Mouse (Mus musculus): Measurements from ENCODE around the gene Efl1. TPM values are rescaled to one million over a fixed set of nuclear protein-coding genes. Genes with fewer than 3 reads are reported as not detected.

Gene Efl1
- polyA plus RNA-seq, 1 experiment from 2014 or later, result 21.0 TPM

- H3K9me3 ChIP-seq (ENCODE audit: control insufficient read depth, low read length), result no peaks in the 10 kb centered on the region
- H3K27ac ChIP-seq (replicated peaks in 1 of 2; ENCODE audit: control insufficient read depth in 1 of 2, insufficient read depth in 1 of 2, low read depth in 2 of 2, low read length in 2 of 2), result no peak overlapping the region
- peaks cover 7% of the 10 kb centered on the region; the same call in 1 of the 2 replicates for H3K36me3 ChIP-seq (ENCODE audit: control insufficient read depth, insufficient read depth, low read length)
- no peak overlapping the region for H3K9ac ChIP-seq (ENCODE audit: low read length)
- peaks cover 9 to 17% of the 10 kb centered on the region in 2 experiments for H3K4me1 ChIP-seq (ENCODE audit: control insufficient read depth in 2 of 2, insufficient read depth in 2 of 2, low read length in 2 of 2)
- ATAC-seq (ENCODE audit: insufficient number of reproducible peaks, insufficient read depth, low FRiP score, low read depth), result 0 out of 2 replicates have a peak, but pooled peaks have one; percentile 42
- H3K4me2 ChIP-seq (ENCODE audit: low read length), result no peak overlapping the region
- no peak overlapping the region for H3K4me3 ChIP-seq (ENCODE audit: control insufficient read depth in 1 of 2, insufficient read depth in 1 of 2, low read depth in 1 of 2, low read length in 2 of 2)
- H3K27me3 ChIP-seq (ENCODE audit: control insufficient read depth, insufficient read depth, low read length), result no peaks in the 10 kb centered on the region
- 68% methylated on average over 2 of the region's 2 CpGs for WGBS
Observed at GRCm38 (mm10) chr7:82748812-82749211, 100.4 kb downstream of the Efl1 start.

GRCm38 (mm10) chr7:82749239-82749638 lies 100.8 kb downstream of the Efl1 start:
- Histone ChIP-seq H3K27me3 (ENCODE audit: control insufficient read depth, insufficient read depth, low read length) (no peaks in the 10 kb centered on the region), H3K4me2 (ENCODE audit: low read length) (no peak overlapping the region), H3K36me3 (ENCODE audit: control insufficient read depth, insufficient read depth, low read length) (peaks cover 9% of the 10 kb centered on the region), H3K4me1 (ENCODE audit: control insufficient read depth in 2 of 2, insufficient read depth in 2 of 2, low read length in 2 of 2) (peaks cover 9 to 17% of the 10 kb centered on the region in 2 experiments), H3K4me3 (ENCODE audit: control insufficient read depth in 1 of 2, insufficient read depth in 1 of 2, low read depth in 1 of 2, low read length in 2 of 2) (no peak overlapping the region), H3K27ac (replicated peaks in 1 of 2; ENCODE audit: control insufficient read depth in 1 of 2, insufficient read depth in 1 of 2, low read depth in 2 of 2, low read length in 2 of 2) (no peak overlapping the region), H3K9me3 (ENCODE audit: control insufficient read depth, low read length) (no peaks in the 10 kb centered on the region), H3K9ac (ENCODE audit: low read length) (no peak overlapping the region)
- WGBS, result 85% methylated on average over 8 of the region's 8 CpGs
- no peak for ATAC-seq (ENCODE audit: insufficient number of reproducible peaks, insufficient read depth, low FRiP score, low read depth)

GRCm38 (mm10) chr7:82752171-82753085 lies 104.0 kb downstream of the Efl1 start:
- no peak overlapping the region for H3K4me3 ChIP-seq (ENCODE audit: control insufficient read depth in 1 of 2, insufficient read depth in 1 of 2, low read depth in 1 of 2, low read length in 2 of 2)
- peak; percentile 50; the same call in 1 of the 2 replicates for ATAC-seq (ENCODE audit: insufficient number of reproducible peaks, insufficient read depth, low FRiP score, low read depth)
- peak overlapping the region; percentile 82 to 86 for H3K27ac ChIP-seq (replicated peaks in 1 of 2; ENCODE audit: control insufficient read depth in 1 of 2, insufficient read depth in 1 of 2, low read depth in 2 of 2, low read length in 2 of 2)
- no peaks in the 10 kb centered on the region for H3K9me3 ChIP-seq (ENCODE audit: control insufficient read depth, low read length)
- H3K27me3 ChIP-seq (ENCODE audit: control insufficient read depth, insufficient read depth, low read length), result no peaks in the 10 kb centered on the region
- peaks cover 9 to 12% of the 10 kb centered on the region in 2 experiments for H3K4me1 ChIP-seq (ENCODE audit: control insufficient read depth in 2 of 2, insufficient read depth in 2 of 2, low read length in 2 of 2)
- H3K4me2 ChIP-seq (ENCODE audit: low read length), result peak overlapping the region; percentile 17; the same call in 1 of the 2 replicates
- H3K9ac ChIP-seq (ENCODE audit: low read length), result no peak overlapping the region
- 38% methylated on average over 8 of the region's 8 CpGs for WGBS
- H3K36me3 ChIP-seq (ENCODE audit: control insufficient read depth, insufficient read depth, low read length), result peaks cover 15% of the 10 kb centered on the region

DNA sequence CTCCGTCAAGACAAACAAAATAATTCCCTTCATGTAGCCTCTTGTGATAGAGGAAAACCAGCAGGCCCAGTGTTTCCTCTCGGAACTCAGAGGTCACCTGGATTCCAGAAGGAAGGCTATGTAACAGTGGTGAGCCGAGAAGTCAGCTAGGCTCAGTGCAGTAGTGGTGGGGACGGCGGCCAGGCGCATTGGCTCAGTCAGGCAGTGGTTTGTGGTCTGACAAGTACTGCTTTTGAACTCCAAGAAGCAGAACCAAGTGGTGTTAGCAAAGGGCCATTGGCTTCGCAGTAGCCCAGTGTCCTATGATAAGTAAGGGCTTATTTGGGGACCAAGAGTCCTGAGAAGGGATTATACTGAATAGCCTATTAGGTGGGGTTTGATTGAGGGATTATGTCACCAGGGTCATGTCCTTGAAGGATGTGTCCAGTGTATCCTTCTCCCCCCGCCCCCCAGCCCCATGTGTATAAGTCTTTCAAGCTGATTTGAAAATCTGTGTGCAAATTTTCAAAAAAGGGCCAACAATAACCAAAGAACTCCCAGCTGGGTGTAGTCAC lies 107.3 kb downstream of the Efl1 start:
- H3K27ac ChIP-seq (replicated peaks in 1 of 2; ENCODE audit: control insufficient read depth in 1 of 2, insufficient read depth in 1 of 2, low read depth in 2 of 2, low read length in 2 of 2), result no peak overlapping the region
- ATAC-seq (ENCODE audit: insufficient number of reproducible peaks, insufficient read depth, low FRiP score, low read depth), result no peak
- no peak overlapping the region for H3K4me3 ChIP-seq (ENCODE audit: control insufficient read depth in 1 of 2, insufficient read depth in 1 of 2, low read depth in 1 of 2, low read length in 2 of 2)
- H3K4me1 ChIP-seq (ENCODE audit: control insufficient read depth in 2 of 2, insufficient read depth in 2 of 2, low read length in 2 of 2), result peaks cover 6 to 12% of the 10 kb centered on the region in 2 experiments
- peaks cover 12% of the 10 kb centered on the region for H3K36me3 ChIP-seq (ENCODE audit: control insufficient read depth, insufficient read depth, low read length)
- H3K9me3 ChIP-seq (ENCODE audit: control insufficient read depth, low read length), result no peaks in the 10 kb centered on the region
- WGBS, result 77% methylated on average over 8 of the region's 8 CpGs
- no peaks in the 10 kb centered on the region for H3K27me3 ChIP-seq (ENCODE audit: control insufficient read depth, insufficient read depth, low read length)
- H3K9ac ChIP-seq (ENCODE audit: low read length), result no peak overlapping the region
- no peak overlapping the region for H3K4me2 ChIP-seq (ENCODE audit: low read length)

DNA sequence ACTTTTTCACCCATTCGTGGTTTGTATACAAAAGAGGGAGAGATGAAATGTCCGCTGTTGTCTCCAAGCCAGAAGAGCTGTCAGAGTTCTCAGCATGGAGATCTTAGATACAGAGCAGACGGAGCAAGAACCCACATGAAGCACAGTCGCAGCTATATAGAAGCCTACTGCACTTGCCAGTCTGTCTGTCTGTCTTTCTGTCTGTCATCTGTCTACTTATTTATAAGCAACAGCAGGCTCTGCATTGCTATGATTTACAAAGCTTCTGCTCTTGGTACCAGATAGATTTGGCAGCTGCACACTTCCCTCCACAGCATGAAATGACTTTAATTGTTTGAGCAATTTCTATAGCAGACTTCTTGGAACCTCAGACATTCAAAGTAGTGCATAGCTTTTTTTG lies 110.1 kb downstream of the Efl1 start:
- Histone ChIP-seq H3K4me3 (ENCODE audit: control insufficient read depth in 1 of 2, insufficient read depth in 1 of 2, low read depth in 1 of 2, low read length in 2 of 2) (no peak overlapping the region), H3K36me3 (ENCODE audit: control insufficient read depth, insufficient read depth, low read length) (peaks cover 29% of the 10 kb centered on the region), H3K27ac (replicated peaks in 1 of 2; ENCODE audit: control insufficient read depth in 1 of 2, insufficient read depth in 1 of 2, low read depth in 2 of 2, low read length in 2 of 2) (no peak overlapping the region), H3K4me2 (ENCODE audit: low read length) (no peak overlapping the region), H3K4me1 (ENCODE audit: control insufficient read depth in 2 of 2, insufficient read depth in 2 of 2, low read length in 2 of 2) (no peaks in the 10 kb centered on the region), H3K9me3 (ENCODE audit: control insufficient read depth, low read length) (no peaks in the 10 kb centered on the region), H3K27me3 (ENCODE audit: control insufficient read depth, insufficient read depth, low read length) (no peaks in the 10 kb centered on the region), H3K9ac (ENCODE audit: low read length) (no peak overlapping the region)
- 87% methylated on average over 4 of the region's 4 CpGs for WGBS
- no peak for ATAC-seq (ENCODE audit: insufficient number of reproducible peaks, insufficient read depth, low FRiP score, low read depth)

DNA sequence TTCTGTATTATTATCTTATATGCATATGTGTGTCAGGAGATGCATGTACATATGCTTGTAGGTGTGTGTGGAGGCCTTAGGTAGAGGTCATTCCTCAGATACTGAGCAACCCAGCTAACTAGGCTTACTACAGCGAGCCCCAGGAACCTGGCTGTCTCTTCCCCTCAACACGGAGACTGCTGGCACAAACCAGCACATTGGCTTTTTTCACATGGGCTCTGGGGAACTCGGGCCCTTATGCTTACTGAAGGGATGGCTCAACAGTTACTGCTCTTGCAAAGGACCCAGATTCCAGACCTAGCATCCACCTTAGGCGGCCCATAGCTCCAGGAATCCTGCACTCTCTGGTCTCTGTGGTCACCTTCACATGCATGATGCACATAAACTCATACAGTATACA lies 110.7 kb downstream of the Efl1 start:
- 87% methylated on average over 4 of the region's 4 CpGs for WGBS
- ATAC-seq (ENCODE audit: insufficient number of reproducible peaks, insufficient read depth, low FRiP score, low read depth), result no peak
- Histone ChIP-seq H3K27ac (replicated peaks in 1 of 2; ENCODE audit: control insufficient read depth in 1 of 2, insufficient read depth in 1 of 2, low read depth in 2 of 2, low read length in 2 of 2) (no peak overlapping the region), H3K4me1 (ENCODE audit: control insufficient read depth in 2 of 2, insufficient read depth in 2 of 2, low read length in 2 of 2) (no peaks in the 10 kb centered on the region), H3K4me3 (ENCODE audit: control insufficient read depth in 1 of 2, insufficient read depth in 1 of 2, low read depth in 1 of 2, low read length in 2 of 2) (no peak overlapping the region), H3K36me3 (ENCODE audit: control insufficient read depth, insufficient read depth, low read length) (peaks cover 29% of the 10 kb centered on the region), H3K9me3 (ENCODE audit: control insufficient read depth, low read length) (no peaks in the 10 kb centered on the region), H3K9ac (ENCODE audit: low read length) (no peak overlapping the region), H3K4me2 (ENCODE audit: low read length) (no peak overlapping the region), H3K27me3 (ENCODE audit: control insufficient read depth, insufficient read depth, low read length) (no peaks in the 10 kb centered on the region)

- Histone ChIP-seq H3K9ac (ENCODE audit: low read length) (no peak overlapping the region), H3K4me3 (ENCODE audit: control insufficient read depth in 1 of 2, insufficient read depth in 1 of 2, low read depth in 1 of 2, low read length in 2 of 2) (no peak overlapping the region), H3K4me1 (ENCODE audit: control insufficient read depth in 2 of 2, insufficient read depth in 2 of 2, low read length in 2 of 2) (no peaks in the 10 kb centered on the region; a peak in 1 of 4 replicates), H3K36me3 (ENCODE audit: control insufficient read depth, insufficient read depth, low read length) (peaks cover 28% of the 10 kb centered on the region), H3K4me2 (ENCODE audit: low read length) (no peak overlapping the region), H3K9me3 (ENCODE audit: control insufficient read depth, low read length) (no peaks in the 10 kb centered on the region), H3K27me3 (ENCODE audit: control insufficient read depth, insufficient read depth, low read length) (no peaks in the 10 kb centered on the region), H3K27ac (replicated peaks in 1 of 2; ENCODE audit: control insufficient read depth in 1 of 2, insufficient read depth in 1 of 2, low read depth in 2 of 2, low read length in 2 of 2) (no peak overlapping the region)
- WGBS, result 90% methylated on average over 1 of the region's 1 CpGs
- no peak for ATAC-seq (ENCODE audit: insufficient number of reproducible peaks, insufficient read depth, low FRiP score, low read depth)
Observed at GRCm38 (mm10) chr7:82764951-82765350, 116.5 kb downstream of the Efl1 start.

Data from heart, embryonic 14.5 days (tissue).